Mouse (Mus musculus) liver, embryonic 14.5 days (tissue): ENCODE measurements around the gene Fbxl12. TPM values are rescaled to one million over a fixed set of nuclear protein-coding genes. Genes with fewer than 3 reads are reported as not detected.
A peak's percentile ranks its signal among the peaks of the same experiment; 100 is the strongest.

Experiments
- ATAC-seq: fragments of 200-750 bp; cut with Nextera tagmentation; 2 replicates; pipeline ENCODE4 v1.8.0; 2017; ENCODE audit warnings: moderate number of reproducible peaks, mild to moderate bottlenecking, moderate library complexity; ENCODE audit not compliant: insufficient read depth
- DNase-seq, 3 experiments: peaks; one replicate each; pipeline ENCODE4 v3.0.0-alpha.2; 2012 to 2013; ENCODE audit warnings: low read depth in 3 of 3, low spot score in 3 of 3
- H3K27ac ChIP-seq: fragments of 300-500 bp; sonication (generic); 2 replicates; pipeline ENCODE4 v1.5.1; 2014; ENCODE audit warnings: moderate library complexity, mild to moderate bottlenecking, control low read depth, inconsistent platforms
- H3K27me3 ChIP-seq: fragments of 300-500 bp; sonication (generic); 2 replicates; pipeline ENCODE4 v1.6.1; 2014; ENCODE audit warnings: mild to moderate bottlenecking, low read length, moderate library complexity; ENCODE audit not compliant: control insufficient read depth, insufficient read depth
- H3K36me3 ChIP-seq: fragments of 300-500 bp; sonication (generic); replicated peaks from 2 replicates; pipeline ENCODE4 v1.6.1; 2014; ENCODE audit warnings: low read depth; ENCODE audit not compliant: control insufficient read depth, insufficient read depth
- H3K4me1 ChIP-seq, 2 experiments: fragments of 200-500 bp in 1 of 2; fragments of 300-500 bp in 1 of 2; sonication (generic) in 1 of 2; replicated peaks; 2 replicates each; pipeline ENCODE4 v1.6.1; 2012 to 2014; ENCODE audit warnings: antibody characterized with exemption in 1 of 2, inconsistent platforms in 1 of 2, low read length in 1 of 2; ENCODE audit not compliant: control insufficient read depth in 2 of 2, insufficient read depth in 2 of 2
- H3K4me2 ChIP-seq: fragments of 300-500 bp; sonication (generic); 2 replicates; pipeline ENCODE4 v1.6.1; 2014; ENCODE audit warnings: low read depth, mild to moderate bottlenecking, control low read depth, moderate library complexity
- H3K4me3 ChIP-seq, 2 experiments: fragments of 200-500 bp in 1 of 2; fragments of 300-500 bp in 1 of 2; sonication (generic) in 1 of 2; 2 replicates each; pipeline ENCODE4 v1.5.1; 2012 to 2014; ENCODE audit warnings: low read depth in 2 of 2, low read length in 2 of 2, mild to moderate bottlenecking in 2 of 2, control low read depth in 1 of 2, inconsistent platforms in 1 of 2, moderate library complexity in 1 of 2; ENCODE audit not compliant: insufficient read depth in 1 of 2
- H3K9ac ChIP-seq: fragments of 300-500 bp; sonication (generic); replicated peaks from 2 replicates; pipeline ENCODE4 v1.6.1; 2014; ENCODE audit warnings: mild to moderate bottlenecking, control low read depth, moderate library complexity
- H3K9me3 ChIP-seq: fragments of 300-500 bp; sonication (generic); 2 replicates; pipeline ENCODE4 v1.6.1; 2016; ENCODE audit warnings: low read length, mixed read lengths; ENCODE audit not compliant: control insufficient read depth
- CTCF ChIP-seq: IDR thresholded peaks from 2 replicates; pipeline ENCODE4 v1.5.1; 2016; ENCODE audit warnings: antibody characterized with exemption, low read depth, control low read depth
- EP300 ChIP-seq: IDR thresholded peaks from 2 replicates; pipeline ENCODE4 v1.6.1; 2016; ENCODE audit warnings: antibody characterized with exemption, low read depth
- WGBS: fragments of 180-500 bp; shearing (Covaris S2); extraction: QIAGEN DNeasy Blood & Tissue Kit; methylation state at CpG from one replicate; pipeline ENCODE4 v1.1.7; 2014; ENCODE audit not compliant: insufficient replicate concordance; 5-methylcytosine and 5-hydroxymethylcytosine counted together
- polyA plus RNA-seq, 2 experiments: library from polyadenylated mRNA; depleted of rRNA in 1 of 2; stranded (reverse) in 1 of 2; unstranded in 1 of 2; fragments of >200 nt; fragmentation: Nextera tagmentation in 1 of 2; extraction: Ambion mirVana in 1 of 2; gene quantifications; 2 replicates each; pipeline versions ENCODE4 v1.2.1 to v1.2.3; 2012 to 2014

Fbxl12 gene
- polyA plus RNA-seq, 2 experiments: 2.6 to 7.0 TPM

DNA sequence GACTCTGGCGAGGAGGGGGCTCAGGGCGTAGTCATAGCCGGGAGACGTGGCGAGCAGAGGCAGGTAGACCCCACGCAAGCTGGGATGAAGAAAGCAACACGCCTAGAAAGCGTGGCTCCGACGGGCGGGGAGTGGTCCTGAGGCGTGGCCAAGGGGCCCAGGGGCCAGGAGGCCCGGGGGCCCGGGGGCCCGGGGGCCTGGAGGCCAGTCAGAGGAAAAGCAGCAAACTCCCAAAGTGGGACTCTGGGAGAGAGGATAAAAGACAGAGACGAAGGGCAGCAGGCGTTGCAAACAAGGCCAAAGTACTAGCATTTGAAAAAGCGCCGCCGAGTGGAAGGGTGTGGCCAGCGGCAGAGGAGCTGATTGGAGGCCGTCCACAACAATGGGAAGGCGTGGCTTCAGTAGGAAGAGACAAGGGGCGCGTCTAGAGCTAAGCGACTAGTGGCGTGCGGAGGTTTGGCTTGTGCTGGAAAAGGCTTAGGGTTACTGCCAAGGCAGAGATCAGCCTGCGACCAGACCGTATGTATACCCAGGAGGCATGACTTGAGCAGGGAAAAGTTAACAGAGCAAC is 1.6 kb downstream of the Fbxl12 start:
- Histone ChIP-seq H3K9ac (peak overlapping the region; percentile 93), H3K36me3 (peaks cover 4% of the 10 kb centered on the region; the same call in 1 of the 2 replicates), H3K27ac (peak overlapping the region; percentile 52), H3K4me2 (peak overlapping the region; percentile 98), H3K4me1 (peaks cover 2 to 11% of the 10 kb centered on the region in 2 experiments; a peak in 2 of 4 replicates), H3K27me3 (no peaks in the 10 kb centered on the region), H3K4me3 (peak overlapping the region; percentile 94 to 97), H3K9me3 (no peaks in the 10 kb centered on the region)
- TF ChIP-seq CTCF (peak; percentile 22; the same call in 1 of the 2 replicates), EP300 (no peak)
- under 1% methylated on average over 30 of the region's 30 CpGs for WGBS
- peak; percentile 73 to 75 (median 73) for DNase-seq
- ATAC-seq: peak; percentile 74

DNA sequence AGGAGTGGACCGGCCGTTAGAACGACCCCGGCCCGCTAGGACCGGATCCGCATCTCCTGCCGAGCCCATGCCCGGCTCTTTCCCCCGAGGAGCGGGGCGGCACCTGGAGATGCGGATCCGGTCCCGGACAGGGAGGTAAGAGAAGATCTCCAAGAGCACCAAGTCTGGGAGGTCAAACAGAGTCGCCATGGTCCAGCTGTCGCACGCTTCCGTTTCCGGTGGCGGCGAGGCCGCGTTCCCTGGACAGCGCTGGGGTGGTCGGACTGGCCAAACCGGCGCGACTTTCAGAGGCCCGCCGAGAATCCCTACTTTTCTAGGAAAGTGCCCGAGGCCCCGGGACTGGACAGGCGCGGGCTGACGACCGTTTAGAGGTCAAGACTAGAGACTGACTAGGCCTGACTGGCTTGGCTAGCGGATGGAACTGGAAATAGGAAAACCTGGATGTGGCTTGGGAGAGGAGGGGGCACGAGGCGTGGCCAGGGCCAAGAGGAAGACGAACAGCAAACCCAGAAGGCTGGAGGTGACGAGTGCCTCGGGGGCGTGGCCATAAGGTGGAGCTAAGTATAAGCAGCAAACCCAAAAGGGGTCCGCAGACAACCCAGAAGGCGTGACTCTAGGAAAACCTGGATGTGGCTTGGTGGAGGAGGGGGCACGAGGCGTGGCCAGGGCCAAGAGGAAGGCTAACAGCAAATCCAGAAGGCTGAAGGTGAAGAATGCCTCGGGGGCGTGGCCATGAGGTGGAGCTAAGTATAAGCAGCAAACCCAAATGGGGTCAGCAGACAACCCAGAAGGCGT is 2.3 kb downstream of the Fbxl12 start, which contains the start of gene Ubl5:
TSS of gene Ubl5 (plus strand) at position 778 of the 795 bp plus-strand sequence.
- peak; percentile 62 to 72 (median 64) for DNase-seq
- Histone ChIP-seq H3K4me1 (peaks cover 2 to 11% of the 10 kb centered on the region in 2 experiments; a peak in 2 of 4 replicates), H3K9ac (peak within 1 kb of the TSS; percentile 93), H3K36me3 (peaks cover under 1% of the 10 kb centered on the region; the same call in 1 of the 2 replicates), H3K4me3 (peak within 1 kb of the TSS; percentile 94 to 97), H3K4me2 (peak within 1 kb of the TSS; percentile 98), H3K27me3 (no peaks in the 10 kb centered on the region), H3K9me3 (no peaks in the 10 kb centered on the region), H3K27ac (peak within 1 kb of the TSS; percentile 52)
- ATAC-seq: peak; percentile 71
- TF ChIP-seq CTCF (no peak), EP300 (no peak)
- 1% methylated on average over 51 of the region's 51 CpGs for WGBS

DNA sequence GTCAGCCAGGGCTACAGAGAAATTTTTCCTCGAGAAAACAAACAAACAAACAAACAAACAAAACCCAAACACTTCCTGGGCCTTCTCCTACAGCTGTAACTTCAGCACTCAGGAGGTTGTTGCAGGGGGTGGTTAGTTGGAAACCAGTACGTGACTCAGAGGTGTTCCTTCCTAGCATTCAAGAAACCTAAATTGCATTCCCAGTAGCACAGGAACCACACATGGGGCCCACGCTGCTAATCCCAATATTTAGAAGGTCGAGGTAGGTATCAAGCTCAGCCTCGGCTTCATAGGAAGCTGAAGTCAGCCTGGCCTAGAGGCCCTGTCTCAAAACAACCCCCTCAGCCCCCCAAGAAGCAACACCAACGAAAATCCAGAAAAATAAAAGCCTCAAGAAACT is 3.1 kb downstream of the Fbxl12 start:
- DNase-seq (no peak), ATAC-seq (no peak)
- TF ChIP-seq CTCF: no peak
- TF ChIP-seq EP300: no peak
- Histone ChIP-seq H3K27ac (no peak overlapping the region), H3K36me3 (no peaks in the 10 kb centered on the region), H3K4me1 (peaks cover 2 to 11% of the 10 kb centered on the region in 2 experiments; a peak in 2 of 4 replicates), H3K9me3 (no peaks in the 10 kb centered on the region), H3K4me3 (peak overlapping the region; percentile 94 to 97), H3K27me3 (no peaks in the 10 kb centered on the region), H3K9ac (peak overlapping the region; percentile 93), H3K4me2 (peak overlapping the region; percentile 98)
- WGBS: 28% methylated on average over 6 of the region's 6 CpGs

DNA sequence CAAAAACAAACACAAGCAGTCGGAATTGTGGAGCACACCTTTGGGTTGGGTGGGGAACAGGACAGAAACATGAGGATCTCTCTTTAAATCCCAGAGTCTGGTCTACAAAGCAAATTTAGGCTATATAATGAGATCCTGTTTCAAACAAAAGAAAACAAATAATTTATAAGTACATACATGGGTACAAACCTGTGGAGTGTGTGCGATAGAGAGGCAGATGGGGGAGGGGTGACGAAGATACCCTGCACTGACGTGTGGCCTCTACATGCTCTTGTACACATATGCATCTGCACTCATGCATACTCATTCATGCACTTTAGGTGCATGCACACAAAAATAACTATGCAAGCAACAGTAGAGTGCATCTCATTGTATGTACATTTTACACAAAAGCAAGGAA is 5.1 kb downstream of the Fbxl12 start:
- H3K9me3 ChIP-seq: no peaks in the 10 kb centered on the region
- H3K4me3 ChIP-seq: no peak overlapping the region
- H3K9ac ChIP-seq: no peak overlapping the region
- no peak for DNase-seq
- H3K4me1 ChIP-seq: peaks cover 2 to 9% of the 10 kb centered on the region in 2 experiments; a peak in 2 of 4 replicates
- H3K4me2 ChIP-seq: no peak overlapping the region
- WGBS: 87% methylated on average over 4 of the region's 4 CpGs
- no peak overlapping the region for H3K27ac ChIP-seq
- no peak for ATAC-seq
- TF ChIP-seq CTCF (no peak), EP300 (no peak)
- H3K36me3 ChIP-seq: no peaks in the 10 kb centered on the region
- H3K27me3 ChIP-seq: no peaks in the 10 kb centered on the region

DNA sequence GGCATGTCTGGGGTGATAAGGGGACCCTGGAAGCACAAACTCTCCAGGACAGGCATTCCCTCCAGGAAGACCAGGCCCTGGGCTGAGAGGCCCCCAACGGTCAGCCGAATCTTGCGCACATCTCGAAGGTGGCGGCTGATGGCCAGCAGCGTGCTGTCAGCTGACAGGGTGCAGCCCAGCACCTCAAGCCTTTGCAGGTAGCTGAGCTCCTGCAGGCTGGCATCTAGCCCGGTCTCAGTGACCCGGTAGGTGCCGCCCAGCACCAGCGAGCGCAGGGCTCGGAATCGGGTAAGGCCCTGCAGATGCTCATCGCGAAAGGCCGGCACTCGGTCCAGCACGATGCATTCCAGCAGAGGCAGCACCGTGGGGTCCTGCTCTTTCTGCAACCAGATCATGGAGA is 6.0 kb downstream of the Fbxl12 start:
- Histone ChIP-seq H3K4me1 (peaks cover 2 to 7% of the 10 kb centered on the region in 2 experiments; a peak in 2 of 4 replicates), H3K4me2 (no peak overlapping the region), H3K4me3 (no peak overlapping the region), H3K27ac (no peak overlapping the region), H3K36me3 (no peaks in the 10 kb centered on the region), H3K9ac (no peak overlapping the region), H3K9me3 (no peaks in the 10 kb centered on the region), H3K27me3 (no peaks in the 10 kb centered on the region)
- DNase-seq (no peak), ATAC-seq (no peak)
- 91% methylated on average over 19 of the region's 19 CpGs for WGBS
- TF ChIP-seq CTCF (no peak), EP300 (no peak)
